Mouse (Mus musculus): ENCODE data around the gene Igsf21. TPM values are rescaled to one million over a fixed set of nuclear protein-coding genes. Genes with fewer than 3 reads are reported as not detected.

Gene Igsf21
- polyA plus RNA-seq, 1 experiment from 2014 or later, result 8.1 TPM

- H3K36me3 ChIP-seq (ENCODE audit: control insufficient read depth, insufficient read depth, low read length), result no peaks in the 10 kb centered on the region
- ATAC-seq (ENCODE audit: low FRiP score) (no peak), DNase-seq (ENCODE audit: low spot score) (no peak)
- no peak overlapping the region for H3K4me2 ChIP-seq (replicated peaks; ENCODE audit: low read depth, low read length)
- H3K9ac ChIP-seq (ENCODE audit: low read depth, low read length), result no peak overlapping the region
- 0 out of 2 replicates have a peak, but pooled peaks cover 2% of the 10 kb centered on the region for H3K27me3 ChIP-seq (ENCODE audit: control insufficient read depth, insufficient read depth, low read length)
- no peak overlapping the region for H3K27ac ChIP-seq (ENCODE audit: low read depth, low read length)
- 80% methylated on average over 7 of the region's 7 CpGs for WGBS
- no peak overlapping the region for H3K4me3 ChIP-seq (ENCODE audit: low read depth, low read length)
- no peaks in the 10 kb centered on the region for H3K9me3 ChIP-seq (ENCODE audit: control insufficient read depth, low read length)
- peaks cover 18% of the 10 kb centered on the region for H3K4me1 ChIP-seq (replicated peaks; ENCODE audit: control insufficient read depth, insufficient read depth, low read length)
These were observed 22.1 kb downstream of the Igsf21 start for GRCm38 (mm10) chr4:140224451-140224850.

GRCm38 (mm10) chr4:140223067-140223466, 23.5 kb downstream of the Igsf21 start:
- no peak overlapping the region for H3K4me3 ChIP-seq (ENCODE audit: low read depth, low read length)
- H3K4me2 ChIP-seq (replicated peaks; ENCODE audit: low read depth, low read length), result no peak overlapping the region
- H3K9me3 ChIP-seq (ENCODE audit: control insufficient read depth, low read length), result no peaks in the 10 kb centered on the region
- no peak overlapping the region for H3K27ac ChIP-seq (ENCODE audit: low read depth, low read length)
- peaks cover 25% of the 10 kb centered on the region for H3K4me1 ChIP-seq (replicated peaks; ENCODE audit: control insufficient read depth, insufficient read depth, low read length)
- WGBS, result 60% methylated on average over 12 of the region's 12 CpGs
- no peak for ATAC-seq (ENCODE audit: low FRiP score)
- 0 out of 2 replicates have a peak, but pooled peaks cover 2% of the 10 kb centered on the region for H3K27me3 ChIP-seq (ENCODE audit: control insufficient read depth, insufficient read depth, low read length)
- no peak overlapping the region for H3K9ac ChIP-seq (ENCODE audit: low read depth, low read length)
- H3K36me3 ChIP-seq (ENCODE audit: control insufficient read depth, insufficient read depth, low read length), result no peaks in the 10 kb centered on the region
- no peak for DNase-seq (ENCODE audit: low spot score)

- Histone ChIP-seq H3K9ac (ENCODE audit: low read depth, low read length) (no peak overlapping the region), H3K36me3 (ENCODE audit: control insufficient read depth, insufficient read depth, low read length) (no peaks in the 10 kb centered on the region), H3K9me3 (ENCODE audit: control insufficient read depth, low read length) (no peaks in the 10 kb centered on the region), H3K4me2 (replicated peaks; ENCODE audit: low read depth, low read length) (no peak overlapping the region), H3K4me1 (replicated peaks; ENCODE audit: control insufficient read depth, insufficient read depth, low read length) (peaks cover 23% of the 10 kb centered on the region), H3K27ac (ENCODE audit: low read depth, low read length) (0 out of 2 replicates have a peak overlapping the region, but pooled peaks have one; percentile 25), H3K27me3 (ENCODE audit: control insufficient read depth, insufficient read depth, low read length) (no peaks in the 10 kb centered on the region), H3K4me3 (ENCODE audit: low read depth, low read length) (no peak overlapping the region)
- DNase-seq (ENCODE audit: low spot score), result no peak
- WGBS, result 52% methylated on average over 22 of the region's 22 CpGs
- ATAC-seq (ENCODE audit: low FRiP score), result no peak
These were observed 26.1 kb downstream of the Igsf21 start for GRCm38 (mm10) chr4:140220326-140221093.

GRCm38 (mm10) chr4:140218853-140219852, 27.4 kb downstream of the Igsf21 start:
- Histone ChIP-seq H3K4me3 (ENCODE audit: low read depth, low read length) (no peak overlapping the region), H3K4me2 (replicated peaks; ENCODE audit: low read depth, low read length) (no peak overlapping the region), H3K4me1 (replicated peaks; ENCODE audit: control insufficient read depth, insufficient read depth, low read length) (peaks cover 30% of the 10 kb centered on the region), H3K9me3 (ENCODE audit: control insufficient read depth, low read length) (no peaks in the 10 kb centered on the region), H3K27ac (ENCODE audit: low read depth, low read length) (peak overlapping the region; percentile 82), H3K27me3 (ENCODE audit: control insufficient read depth, insufficient read depth, low read length) (no peaks in the 10 kb centered on the region), H3K36me3 (ENCODE audit: control insufficient read depth, insufficient read depth, low read length) (no peaks in the 10 kb centered on the region), H3K9ac (ENCODE audit: low read depth, low read length) (no peak overlapping the region; the same call in 1 of the 2 replicates)
- DNase-seq (ENCODE audit: low spot score) (peak; percentile 81), ATAC-seq (ENCODE audit: low FRiP score) (peak; percentile 75)
- 40% methylated on average over 17 of the region's 17 CpGs for WGBS

- 36% methylated on average over 5 of the region's 5 CpGs for WGBS
- no peaks in the 10 kb centered on the region for H3K36me3 ChIP-seq (ENCODE audit: control insufficient read depth, insufficient read depth, low read length)
- H3K9ac ChIP-seq (ENCODE audit: low read depth, low read length), result no peak overlapping the region; the same call in 1 of the 2 replicates
- H3K9me3 ChIP-seq (ENCODE audit: control insufficient read depth, low read length), result no peaks in the 10 kb centered on the region
- peak; percentile 63 for ATAC-seq (ENCODE audit: low FRiP score)
- peaks cover 30% of the 10 kb centered on the region for H3K4me1 ChIP-seq (replicated peaks; ENCODE audit: control insufficient read depth, insufficient read depth, low read length)
- no peaks in the 10 kb centered on the region for H3K27me3 ChIP-seq (ENCODE audit: control insufficient read depth, insufficient read depth, low read length)
- H3K27ac ChIP-seq (ENCODE audit: low read depth, low read length), result peak overlapping the region; percentile 82
- H3K4me3 ChIP-seq (ENCODE audit: low read depth, low read length), result no peak overlapping the region
- no peak overlapping the region for H3K4me2 ChIP-seq (replicated peaks; ENCODE audit: low read depth, low read length)
- DNase-seq (ENCODE audit: low spot score), result peak; percentile 58
These were observed 28.2 kb downstream of the Igsf21 start for GRCm38 (mm10) chr4:140218384-140218783.

- H3K27ac ChIP-seq (ENCODE audit: low read depth, low read length), result peak overlapping the region; percentile 82
- H3K9ac ChIP-seq (ENCODE audit: low read depth, low read length), result peak overlapping the region; percentile 2; the same call in 1 of the 2 replicates
- DNase-seq (ENCODE audit: low spot score) (no peak), ATAC-seq (ENCODE audit: low FRiP score) (peak; percentile 13)
- H3K4me2 ChIP-seq (replicated peaks; ENCODE audit: low read depth, low read length), result no peak overlapping the region
- no peaks in the 10 kb centered on the region for H3K9me3 ChIP-seq (ENCODE audit: control insufficient read depth, low read length)
- H3K36me3 ChIP-seq (ENCODE audit: control insufficient read depth, insufficient read depth, low read length), result no peaks in the 10 kb centered on the region
- peaks cover 30% of the 10 kb centered on the region for H3K4me1 ChIP-seq (replicated peaks; ENCODE audit: control insufficient read depth, insufficient read depth, low read length)
- 76% methylated on average over 8 of the region's 8 CpGs for WGBS
- H3K4me3 ChIP-seq (ENCODE audit: low read depth, low read length), result no peak overlapping the region
- no peaks in the 10 kb centered on the region for H3K27me3 ChIP-seq (ENCODE audit: control insufficient read depth, insufficient read depth, low read length)
These were observed 28.6 kb downstream of the Igsf21 start for GRCm38 (mm10) chr4:140217934-140218333.

DNA sequence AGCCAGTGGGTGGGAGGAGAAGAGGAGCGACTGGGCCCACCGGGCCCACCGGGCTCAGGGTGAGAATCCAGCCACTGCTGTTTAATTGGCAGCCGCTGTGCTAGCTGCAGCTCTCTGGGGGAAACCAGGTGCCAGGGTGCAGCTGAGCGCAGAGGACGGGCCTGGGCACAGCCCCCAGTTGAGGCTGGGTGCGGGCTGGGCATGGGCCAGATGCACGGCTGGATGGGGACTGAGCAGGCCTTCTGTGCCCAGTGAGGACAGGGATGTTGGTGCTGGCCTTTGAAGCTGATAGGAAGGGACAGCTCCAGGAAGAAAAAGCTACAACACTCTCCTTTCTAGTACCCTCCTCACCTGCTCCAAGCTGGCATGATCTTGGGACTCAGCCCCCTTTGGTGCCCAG, 30.5 kb downstream of the Igsf21 start:
- 94% methylated on average over 8 of the region's 8 CpGs for WGBS
- Histone ChIP-seq H3K4me3 (ENCODE audit: low read depth, low read length) (no peak overlapping the region), H3K4me2 (replicated peaks; ENCODE audit: low read depth, low read length) (no peak overlapping the region), H3K4me1 (replicated peaks; ENCODE audit: control insufficient read depth, insufficient read depth, low read length) (peaks cover 30% of the 10 kb centered on the region), H3K27ac (ENCODE audit: low read depth, low read length) (no peak overlapping the region), H3K27me3 (ENCODE audit: control insufficient read depth, insufficient read depth, low read length) (no peaks in the 10 kb centered on the region), H3K36me3 (ENCODE audit: control insufficient read depth, insufficient read depth, low read length) (no peaks in the 10 kb centered on the region), H3K9ac (ENCODE audit: low read depth, low read length) (no peak overlapping the region), H3K9me3 (ENCODE audit: control insufficient read depth, low read length) (no peaks in the 10 kb centered on the region)
- no peak for ATAC-seq (ENCODE audit: low FRiP score)
- no peak for DNase-seq (ENCODE audit: low spot score)

- ATAC-seq (ENCODE audit: low FRiP score) (no peak), DNase-seq (ENCODE audit: low spot score) (no peak)
- H3K9ac ChIP-seq (ENCODE audit: low read depth, low read length), result no peak overlapping the region
- peaks cover 26% of the 10 kb centered on the region for H3K4me1 ChIP-seq (replicated peaks; ENCODE audit: control insufficient read depth, insufficient read depth, low read length)
- WGBS, result 73% methylated on average over 9 of the region's 9 CpGs
- no peak overlapping the region for H3K4me2 ChIP-seq (replicated peaks; ENCODE audit: low read depth, low read length)
- no peak overlapping the region for H3K4me3 ChIP-seq (ENCODE audit: low read depth, low read length)
- H3K27me3 ChIP-seq (ENCODE audit: control insufficient read depth, insufficient read depth, low read length), result no peaks in the 10 kb centered on the region
- no peaks in the 10 kb centered on the region for H3K36me3 ChIP-seq (ENCODE audit: control insufficient read depth, insufficient read depth, low read length)
- H3K9me3 ChIP-seq (ENCODE audit: control insufficient read depth, low read length), result no peaks in the 10 kb centered on the region
- H3K27ac ChIP-seq (ENCODE audit: low read depth, low read length), result no peak overlapping the region
These were observed 31.4 kb downstream of the Igsf21 start for GRCm38 (mm10) chr4:140215205-140215604.
